Mouse (Mus musculus): ENCODE data around the gene Stk16. TPM values are rescaled to one million over a fixed set of nuclear protein-coding genes. Genes with fewer than 3 reads are reported as not detected.

The Stk16 gene
- polyA plus RNA-seq, 1 experiment from 2014 or later = 82.8 TPM

DNA sequence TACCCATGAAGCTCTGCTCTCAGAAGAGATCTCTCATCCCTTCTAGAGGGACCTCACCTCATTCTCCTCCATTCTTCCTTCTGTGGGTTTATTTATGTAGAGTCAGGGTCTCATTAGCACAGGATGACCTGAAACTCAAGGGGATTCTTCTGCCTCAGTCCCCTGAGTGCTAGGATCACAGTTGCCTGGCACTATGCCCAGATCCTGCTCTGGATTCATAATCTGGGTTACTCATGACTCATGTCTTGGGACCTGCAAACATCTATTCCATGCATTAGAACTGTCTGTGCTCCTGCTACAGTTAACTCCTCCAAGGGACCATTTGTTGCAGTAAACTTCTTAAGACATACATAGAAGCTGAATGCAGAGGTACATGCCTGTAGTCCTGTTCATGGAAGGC lies 50.6 kb downstream of the Stk16 start:
- H3K9ac ChIP-seq (ENCODE audit: low read depth, low read length) = no peak overlapping the region

DNA sequence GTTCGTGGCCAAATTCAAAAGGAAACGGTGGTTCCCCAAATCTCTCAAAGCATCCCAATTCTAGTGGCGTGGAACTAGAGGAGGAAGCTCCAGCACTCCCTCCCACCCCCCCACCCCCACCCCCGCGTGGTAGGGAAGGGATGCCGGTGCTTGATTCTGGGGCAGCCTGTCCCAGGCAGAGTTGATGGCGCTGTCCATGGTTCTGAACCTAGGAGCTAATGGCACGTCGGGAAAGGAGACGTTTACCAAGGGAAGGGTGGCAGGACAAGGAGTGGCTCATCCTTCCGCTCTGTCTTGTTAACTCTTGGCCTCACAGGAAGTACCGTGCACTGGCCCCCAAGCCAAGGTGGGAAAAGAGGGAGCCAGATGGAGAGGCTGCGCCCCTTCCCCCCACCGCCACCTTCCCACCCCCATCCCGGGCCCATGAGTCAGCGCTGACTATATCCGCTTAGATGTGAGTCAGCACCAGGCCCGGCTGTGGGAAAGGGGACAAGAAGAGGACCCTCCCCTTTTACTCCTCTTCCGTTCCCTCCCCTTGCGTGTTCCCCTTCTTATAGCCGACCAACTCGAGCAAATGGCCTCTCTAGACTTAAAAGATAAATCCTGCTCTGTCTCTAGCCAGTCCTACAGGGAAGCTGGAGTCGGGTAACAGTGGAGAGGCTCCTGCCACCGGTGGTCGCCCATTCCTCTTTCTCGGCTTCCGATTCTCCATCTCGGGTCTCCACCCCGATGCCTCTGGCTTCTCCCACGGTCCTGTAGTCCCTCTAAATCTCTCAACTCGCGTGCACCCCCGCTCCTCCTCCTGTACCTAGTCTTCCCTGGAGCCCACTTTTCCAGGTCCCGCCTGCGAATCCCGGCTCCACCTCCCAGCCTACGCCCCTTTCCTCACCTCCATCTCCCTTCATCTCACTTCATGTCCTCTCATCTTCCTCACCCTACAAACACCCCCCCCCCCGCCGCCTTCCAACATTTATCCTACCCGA lies 52.6 kb downstream of the Stk16 start:
- H3K9me3 ChIP-seq (replicated peaks; ENCODE audit: control insufficient read depth, low read length) = no peaks in the 10 kb centered on the region
- 0 out of 2 replicates have a peak overlapping the region, but pooled peaks have one; percentile 0 for H3K4me3 ChIP-seq (ENCODE audit: low read depth, low read length)
- peaks cover 40% of the 10 kb centered on the region for H3K27me3 ChIP-seq (ENCODE audit: control insufficient read depth, insufficient read depth, low read length)
- no peak overlapping the region for H3K9ac ChIP-seq (ENCODE audit: low read depth, low read length)
- H3K27ac ChIP-seq (ENCODE audit: low read depth, low read length) = no peak overlapping the region
- no peaks in the 10 kb centered on the region for H3K36me3 ChIP-seq (ENCODE audit: control insufficient read depth, insufficient read depth, low read length)
- no peak; the same call in 1 of the 2 replicates for ATAC-seq (replicated peaks; ENCODE audit: insufficient number of reproducible peaks, low FRiP score, low TSS enrichment)
- WGBS (ENCODE audit: insufficient replicate concordance) = 2% methylated on average over 40 of the region's 40 CpGs
- no peaks in the 10 kb centered on the region; the same call in 1 of the 2 replicates for H3K4me1 ChIP-seq (ENCODE audit: control insufficient read depth, insufficient read depth, low read length)
- peak overlapping the region; percentile 39 for H3K4me2 ChIP-seq

More for the DNA sequence above, 50.6 kb downstream of the Stk16 start:
- Histone ChIP-seq H3K4me1 (ENCODE audit: control insufficient read depth, insufficient read depth, low read length) (no peaks in the 10 kb centered on the region; the same call in 1 of the 2 replicates), H3K9me3 (replicated peaks; ENCODE audit: control insufficient read depth, low read length) (no peaks in the 10 kb centered on the region), H3K27me3 (ENCODE audit: control insufficient read depth, insufficient read depth, low read length) (peaks cover 37% of the 10 kb centered on the region), H3K27ac (ENCODE audit: low read depth, low read length) (no peak overlapping the region), H3K4me3 (ENCODE audit: low read depth, low read length) (no peak overlapping the region), H3K4me2 (no peak overlapping the region), H3K36me3 (ENCODE audit: control insufficient read depth, insufficient read depth, low read length) (no peaks in the 10 kb centered on the region)
- no peak for ATAC-seq (replicated peaks; ENCODE audit: insufficient number of reproducible peaks, low FRiP score, low TSS enrichment)

DNA sequence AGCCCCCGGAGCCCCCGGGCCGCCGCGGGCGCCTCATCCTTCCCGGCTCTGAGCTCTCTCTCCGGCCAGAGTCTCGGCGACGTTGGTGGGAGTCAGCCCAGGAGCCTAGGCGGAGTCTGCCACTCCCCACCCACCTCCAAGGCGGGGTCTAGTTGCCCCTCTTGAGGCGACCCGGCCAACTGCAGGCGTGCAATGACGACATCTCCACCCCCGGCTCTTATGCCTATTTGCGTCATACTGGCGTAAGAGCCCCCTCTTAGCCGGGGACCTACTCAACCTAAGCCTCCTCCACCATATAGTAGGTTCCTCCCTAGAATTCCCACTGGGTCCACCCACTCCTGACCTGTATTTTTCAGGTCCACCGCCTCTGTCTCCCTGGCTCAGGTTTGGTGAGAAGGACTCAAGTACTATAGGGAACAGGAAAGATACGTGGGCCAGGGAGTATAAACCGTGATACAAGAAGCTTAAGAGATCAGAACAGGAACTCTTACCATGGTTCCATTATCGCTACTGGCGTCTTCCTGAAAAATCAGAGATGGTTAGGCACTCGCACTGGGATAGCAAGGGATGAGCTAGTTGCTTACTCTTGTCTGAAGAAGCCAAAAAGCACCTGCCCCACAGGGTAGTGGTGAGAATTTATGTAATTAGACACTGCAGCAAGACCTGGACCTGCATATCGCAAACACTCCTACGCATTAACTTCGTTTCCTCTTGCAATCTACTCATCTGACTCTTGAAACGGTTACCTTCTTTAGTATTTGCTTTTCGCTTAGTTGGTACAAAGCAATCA lies 53.6 kb downstream of the Stk16 start, which contains the start of gene Ptprn:
Gene Ptprn (minus strand): TSS at position 412 of the 790 bp plus-strand sequence.
- no peak for ATAC-seq (replicated peaks; ENCODE audit: insufficient number of reproducible peaks, low FRiP score, low TSS enrichment)
- H3K4me3 ChIP-seq (ENCODE audit: low read depth, low read length) = 0 out of 2 replicates have a peak within 1 kb of the TSS, but pooled peaks have one; percentile 0

More for the DNA sequence above, 53.6 kb downstream of the Stk16 start, which contains the start of gene Ptprn:
- Histone ChIP-seq H3K4me2 (peak within 1 kb of the TSS; percentile 39), H3K27me3 (ENCODE audit: control insufficient read depth, insufficient read depth, low read length) (peaks cover 40% of the 10 kb centered on the region), H3K4me1 (ENCODE audit: control insufficient read depth, insufficient read depth, low read length) (no peaks in the 10 kb centered on the region; the same call in 1 of the 2 replicates), H3K27ac (ENCODE audit: low read depth, low read length) (no peak within 1 kb of the TSS), H3K9me3 (replicated peaks; ENCODE audit: control insufficient read depth, low read length) (no peaks in the 10 kb centered on the region), H3K36me3 (ENCODE audit: control insufficient read depth, insufficient read depth, low read length) (no peaks in the 10 kb centered on the region), H3K9ac (ENCODE audit: low read depth, low read length) (no peak within 1 kb of the TSS)
- 8% methylated on average over 32 of the region's 32 CpGs for WGBS (ENCODE audit: insufficient replicate concordance)

Small RNAs within 50 kb of the gene (microRNA-seq; reads per million reads assigned to microRNA genes)
- not detected for gene Gm27943 (ENCODE audit: borderline number of aligned reads)

Other genes with a start within 250 kb of the Stk16 start
- 7.6 and 8.5 TPM in 2 replicates for gene Nhej1, start 85.6 kb upstream of the Stk16 start, polyA plus RNA-seq (2014; fragmentation: Nextera tagmentation; extraction: Ambion mirVana)
- gene Slc23a3, start 76.9 kb upstream of the Stk16 start, polyA plus RNA-seq (2014; fragmentation: Nextera tagmentation; extraction: Ambion mirVana) = 0.20 TPM in 1 of 2 replicates, not detected in the other
- 31.6 and 31.8 TPM in 2 replicates for gene Cnppd1, start 68.1 kb upstream of the Stk16 start, polyA plus RNA-seq (2014; fragmentation: Nextera tagmentation; extraction: Ambion mirVana)
- 31.9 and 37.7 TPM in 2 replicates for gene Retreg2, start 68.1 kb upstream of the Stk16 start, polyA plus RNA-seq (2014; fragmentation: Nextera tagmentation; extraction: Ambion mirVana)
- gene Zfand2b, start 42.2 kb upstream of the Stk16 start, polyA plus RNA-seq (2014; fragmentation: Nextera tagmentation; extraction: Ambion mirVana) = 31.9 and 33.8 TPM in 2 replicates
- 12.0 and 14.1 TPM in 2 replicates for gene Abcb6, start 30.4 kb upstream of the Stk16 start, polyA plus RNA-seq (2014; fragmentation: Nextera tagmentation; extraction: Ambion mirVana)
- gene Ankzf1, start 18.7 kb upstream of the Stk16 start, polyA plus RNA-seq (2014; fragmentation: Nextera tagmentation; extraction: Ambion mirVana) = 18.7 and 24.2 TPM in 2 replicates
- 22.7 and 26.8 TPM in 2 replicates for gene Atg9a, start 18.6 kb upstream of the Stk16 start, polyA plus RNA-seq (2014; fragmentation: Nextera tagmentation; extraction: Ambion mirVana)
- 6.8 and 8.4 TPM in 2 replicates for gene Glb1l, start within 50 bp of the Stk16 start, polyA plus RNA-seq (2014; fragmentation: Nextera tagmentation; extraction: Ambion mirVana)
- gene Tuba4a, start 9.0 kb downstream of the Stk16 start, polyA plus RNA-seq (2014; fragmentation: Nextera tagmentation; extraction: Ambion mirVana) = 39.2 and 39.8 TPM in 2 replicates
- gene A630095N17Rik, start 21.3 kb downstream of the Stk16 start, polyA plus RNA-seq (2014; fragmentation: Nextera tagmentation; extraction: Ambion mirVana) = not detected in 2 replicates
- gene Dnajb2, start 25.6 kb downstream of the Stk16 start, polyA plus RNA-seq (2014; fragmentation: Nextera tagmentation; extraction: Ambion mirVana) = 15.3 and 17.6 TPM in 2 replicates
- 0.51 and 0.74 TPM in 2 replicates for gene Ptprn, start 53.7 kb downstream of the Stk16 start, polyA plus RNA-seq (2014; fragmentation: Nextera tagmentation; extraction: Ambion mirVana)
- gene Resp18, start 67.6 kb downstream of the Stk16 start, polyA plus RNA-seq (2014; fragmentation: Nextera tagmentation; extraction: Ambion mirVana) = 0.30 TPM in 1 of 2 replicates, not detected in the other
- 119 and 121 TPM in 2 replicates for gene Dnpep, start 107.2 kb downstream of the Stk16 start, polyA plus RNA-seq (2014; fragmentation: Nextera tagmentation; extraction: Ambion mirVana)
- 428 and 477 TPM in 2 replicates for gene Des, start 149.5 kb downstream of the Stk16 start, polyA plus RNA-seq (2014; fragmentation: Nextera tagmentation; extraction: Ambion mirVana)
- gene Speg, start 164.5 kb downstream of the Stk16 start, polyA plus RNA-seq (2014; fragmentation: Nextera tagmentation; extraction: Ambion mirVana) = 60.7 and 66.5 TPM in 2 replicates
- gene Gmppa, start 225.1 kb downstream of the Stk16 start, polyA plus RNA-seq (2014; fragmentation: Nextera tagmentation; extraction: Ambion mirVana) = 49.8 and 57.2 TPM in 2 replicates
- 0.11 TPM in 2 replicates for gene Asic4, start 239.6 kb downstream of the Stk16 start, polyA plus RNA-seq (2014; fragmentation: Nextera tagmentation; extraction: Ambion mirVana)

All from heart, embryonic 11.5 days (tissue).